Comparison of ENCODE assay signal across 8 mouse cellular contexts in the genomic region with DNA sequence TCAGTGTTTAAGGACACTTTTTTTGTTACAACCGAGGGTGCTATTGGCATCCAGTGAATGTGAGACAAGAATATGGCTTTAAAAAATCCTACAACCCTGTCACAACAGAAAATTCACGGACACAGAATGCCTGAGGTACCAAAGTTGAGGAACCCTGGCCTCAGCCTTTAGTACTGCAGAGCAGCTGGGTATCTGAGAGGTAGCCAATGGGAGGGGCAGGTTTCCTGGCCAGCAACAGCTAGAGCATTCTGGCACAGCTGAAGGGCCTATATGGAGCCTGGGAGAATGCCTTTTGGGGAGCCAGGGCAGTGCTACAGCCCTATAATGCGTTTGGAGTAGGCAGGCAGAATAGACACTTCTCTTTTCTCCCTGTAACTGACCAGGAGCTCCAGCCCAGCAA. TPM values are rescaled to one million over a fixed set of nuclear protein-coding genes. Genes with fewer than 3 reads are reported as not detected.
DNase-seq lines count a peak whose midpoint lies in the region; ATAC-seq and TF ChIP-seq lines count a peak whose summit lies in the region.

No protein-coding gene starts in this region.

- no peak for TF ChIP-seq POLR2A in thymus, adult 2 months (IDR thresholded peaks at IDR 0.05; ENCODE audit: control insufficient read depth, extremely low read depth, insufficient read depth, low read length, poor library complexity)

- H3K4me3 ChIP-seq in thymus, adult 2 months (ENCODE audit: control insufficient read depth, insufficient read depth, low read length), result no peak overlapping the region
- H3K4me3 ChIP-seq in intestine, embryonic 14.5 days (ENCODE audit: low read depth, low read length), result 0 out of 2 replicates have a peak overlapping the region, but pooled peaks have one; percentile 8
- H3K4me3 ChIP-seq in midbrain, embryonic 14.5 days (replicated peaks; ENCODE audit: low read depth, low read length), result no peak overlapping the region

- peaks cover 51% of the 10 kb centered on the region for H3K4me1 ChIP-seq in thymus, adult 2 months (replicated peaks; ENCODE audit: control insufficient read depth, insufficient read depth, low read length)
- peaks cover 58% of the 10 kb centered on the region for H3K4me1 ChIP-seq in intestine, embryonic 14.5 days (replicated peaks; ENCODE audit: control insufficient read depth, insufficient read depth, low read length)
- H3K4me1 ChIP-seq in midbrain, embryonic 14.5 days (ENCODE audit: control insufficient read depth, insufficient read depth, low read length), result peaks cover 37% of the 10 kb centered on the region

- no peaks in the 10 kb centered on the region for H3K36me3 ChIP-seq in thymus, adult 2 months (ENCODE audit: control insufficient read depth, insufficient read depth, low read length)
- 0 out of 2 replicates have a peak, but pooled peaks cover 4% of the 10 kb centered on the region for H3K36me3 ChIP-seq in intestine, embryonic 14.5 days (ENCODE audit: control insufficient read depth, insufficient read depth, low read length)
- H3K36me3 ChIP-seq in midbrain, embryonic 14.5 days (ENCODE audit: control insufficient read depth, insufficient read depth, low read length), result no peaks in the 10 kb centered on the region

- no peaks in the 10 kb centered on the region for H3K27me3 ChIP-seq in thymus, adult 2 months (ENCODE audit: control insufficient read depth, insufficient read depth, low read length)
- no peaks in the 10 kb centered on the region for H3K27me3 ChIP-seq in intestine, embryonic 14.5 days (replicated peaks; ENCODE audit: control insufficient read depth, insufficient read depth, low read length)
- no peaks in the 10 kb centered on the region for H3K27me3 ChIP-seq in midbrain, embryonic 14.5 days (ENCODE audit: control insufficient read depth, insufficient read depth, low read length)

- peak overlapping the region; percentile 49 for H3K4me2 ChIP-seq in intestine, embryonic 14.5 days (ENCODE audit: low read length)
- H3K4me2 ChIP-seq in midbrain, embryonic 14.5 days (ENCODE audit: low read length), result 0 out of 2 replicates have a peak overlapping the region, but pooled peaks have one; percentile 34

- DNase-seq in adrenal gland, postnatal 14 days, result peak; percentile 18
- DNase-seq in adrenal gland, postnatal 25 days, result no peak
- DNase-seq in thymus, adult 2 months, result no peak
- DNase-seq in thymus, postnatal 4 days, result no peak
- DNase-seq in intestine, embryonic 14.5 days (ENCODE audit: low spot score), result no peak
- no peak for DNase-seq in midbrain, embryonic 14.5 days
- no peak for DNase-seq in ovary, postnatal 14 days (ENCODE audit: low spot score)
- DNase-seq in right cerebral cortex, postnatal 14 days, result no peak

- WGBS in thymus, adult 2 months, result 30% methylated on average over 3 of the region's 3 CpGs
- WGBS in intestine, embryonic 14.5 days, result 27% methylated on average over 3 of the region's 3 CpGs
- WGBS in midbrain, embryonic 14.5 days, result 31% methylated on average over 3 of the region's 3 CpGs

- no peak for TF ChIP-seq CTCF in thymus, adult 2 months (IDR thresholded peaks at IDR 0.05; ENCODE audit: borderline replicate concordance, control insufficient read depth, extremely low read depth, insufficient read depth, low read length, poor library complexity)

- no peak overlapping the region; the same call in 1 of the 2 replicates for H3K9ac ChIP-seq in intestine, embryonic 14.5 days (ENCODE audit: low read length)
- 0 out of 2 replicates have a peak overlapping the region, but pooled peaks have one; percentile 3 for H3K9ac ChIP-seq in midbrain, embryonic 14.5 days (replicated peaks; ENCODE audit: low read length)

- no peaks in the 10 kb centered on the region for H3K9me3 ChIP-seq in intestine, embryonic 14.5 days (ENCODE audit: control insufficient read depth, low read length)
- H3K9me3 ChIP-seq in midbrain, embryonic 14.5 days (ENCODE audit: control insufficient read depth, low read length), result no peaks in the 10 kb centered on the region

- H3K27ac ChIP-seq in thymus, adult 2 months (ENCODE audit: control insufficient read depth, insufficient read depth, low read length), result peak overlapping the region; percentile 31; the same call in 1 of the 2 replicates
- peak overlapping the region; percentile 96 for H3K27ac ChIP-seq in intestine, embryonic 14.5 days (ENCODE audit: low read depth)
- H3K27ac ChIP-seq in midbrain, embryonic 14.5 days (replicated peaks; ENCODE audit: low read depth, low read length), result peak overlapping the region; percentile 14; the same call in 1 of the 2 replicates

- no peak for ATAC-seq in intestine, embryonic 14.5 days (replicated peaks; ENCODE audit: low FRiP score, low TSS enrichment, low read depth)
- no peak for ATAC-seq in midbrain, embryonic 14.5 days (ENCODE audit: low FRiP score, low TSS enrichment)

RNA-seq across cellular contexts. Expression of gene Map7d1, which starts 2.9 kb away (rescaled TPM):
- 53.4 and 67.3 TPM in 2 replicates for total RNA-seq in adrenal gland, postnatal 14 days (2021)
- 55.0 and 68.0 TPM in 2 replicates for total RNA-seq in adrenal gland, postnatal 25 days (2021)
- 74.6 and 84.2 TPM in 2 replicates for polyA plus RNA-seq in thymus, adult 2 months (2012; rRNA removed)
- polyA plus RNA-seq in intestine, embryonic 14.5 days (2014; fragmentation: Nextera tagmentation; extraction: Ambion mirVana), result 37.8 and 38.0 TPM in 2 replicates
- polyA plus RNA-seq in midbrain, embryonic 14.5 days (2014; fragmentation: Nextera tagmentation; extraction: Ambion mirVana), result 78.3 and 85.3 TPM in 2 replicates

RNA-seq across cellular contexts. Expression of gene Trappc3, which starts 3.1 kb away (rescaled TPM):
- total RNA-seq in adrenal gland, postnatal 14 days (2021), result 70.8 and 75.6 TPM in 2 replicates
- total RNA-seq in adrenal gland, postnatal 25 days (2021), result 88.0 and 93.9 TPM in 2 replicates
- 48.0 and 55.1 TPM in 2 replicates for polyA plus RNA-seq in thymus, adult 2 months (2012; rRNA removed)
- 20.5 and 24.6 TPM in 2 replicates for polyA plus RNA-seq in intestine, embryonic 14.5 days (2014; fragmentation: Nextera tagmentation; extraction: Ambion mirVana)
- 37.1 and 124 TPM in 2 replicates for polyA plus RNA-seq in midbrain, embryonic 14.5 days (2014; fragmentation: Nextera tagmentation; extraction: Ambion mirVana)

RNA-seq across cellular contexts. Expression of gene Col8a2, which starts 27.5 kb away (rescaled TPM):
- 2.9 and 3.1 TPM in 2 replicates for total RNA-seq in adrenal gland, postnatal 14 days (2021)
- 1.7 and 2.4 TPM in 2 replicates for total RNA-seq in adrenal gland, postnatal 25 days (2021)
- polyA plus RNA-seq in thymus, adult 2 months (2012; rRNA removed), result 0.28 and 0.35 TPM in 2 replicates
- 5.3 and 6.7 TPM in 2 replicates for polyA plus RNA-seq in intestine, embryonic 14.5 days (2014; fragmentation: Nextera tagmentation; extraction: Ambion mirVana)
- 0.57 and 1.1 TPM in 2 replicates for polyA plus RNA-seq in midbrain, embryonic 14.5 days (2014; fragmentation: Nextera tagmentation; extraction: Ambion mirVana)

RNA-seq across cellular contexts. Expression of gene Thrap3, which starts 56.5 kb away (rescaled TPM):
- 190 and 212 TPM in 2 replicates for total RNA-seq in adrenal gland, postnatal 14 days (2021)
- total RNA-seq in adrenal gland, postnatal 25 days (2021), result 190 and 232 TPM in 2 replicates
- 91.8 and 101 TPM in 2 replicates for polyA plus RNA-seq in thymus, adult 2 months (2012; rRNA removed)
- 206 TPM in 2 replicates for polyA plus RNA-seq in intestine, embryonic 14.5 days (2014; fragmentation: Nextera tagmentation; extraction: Ambion mirVana)
- polyA plus RNA-seq in midbrain, embryonic 14.5 days (2014; fragmentation: Nextera tagmentation; extraction: Ambion mirVana), result 113 and 167 TPM in 2 replicates

Comparison
In these comparisons a context has a peak if more than half of its experiments do, and no peak if none do; other contexts are left out.
1. H3K27ac ChIP-seq: peak in every context shown above with its lines; median percentile 96 in intestine, embryonic 14.5 days; 31 in thymus, adult 2 months; 14 in midbrain, embryonic 14.5 days.